Mouse (Mus musculus) hematopoietic stem cell, adult 5-6 weeks (primary cell): Measurements from ENCODE around the gene Gm21822. TPM values are rescaled to one million over a fixed set of nuclear protein-coding genes. Genes with fewer than 3 reads are reported as not detected.
"Not testable (repeated sequence)": the region's sequence is repeated elsewhere in the genome, so short reads cannot be mapped to it uniquely, and the experiment has no call there.

ENCODE experiments used
- ATAC-seq, 2 experiments: fragments of 125-278 bp in 1 of 2; replicated peaks in 1 of 2; 2 replicates each; pipeline ENCODE4 v1.8.0; 2016 to 2017; ENCODE audit warnings: inconsistent platforms in 2 of 2, mild to moderate bottlenecking in 2 of 2, moderate number of reproducible peaks in 2 of 2, low read depth in 1 of 2, moderate TSS enrichment in 1 of 2; ENCODE audit not compliant: low FRiP score in 2 of 2, poor library complexity in 2 of 2, severe bottlenecking in 2 of 2, insufficient read depth in 1 of 2, low TSS enrichment in 1 of 2
- total RNA-seq: library from RNA; stranded (forward); fragments of 172-1452, 232-1000 nt; gene quantifications from 2 replicates; pipeline ENCODE4 v1.2.3, GENCODE M21; 2017

The Gm21822 gene
- not detected in 2 replicates for total RNA-seq

DNA sequence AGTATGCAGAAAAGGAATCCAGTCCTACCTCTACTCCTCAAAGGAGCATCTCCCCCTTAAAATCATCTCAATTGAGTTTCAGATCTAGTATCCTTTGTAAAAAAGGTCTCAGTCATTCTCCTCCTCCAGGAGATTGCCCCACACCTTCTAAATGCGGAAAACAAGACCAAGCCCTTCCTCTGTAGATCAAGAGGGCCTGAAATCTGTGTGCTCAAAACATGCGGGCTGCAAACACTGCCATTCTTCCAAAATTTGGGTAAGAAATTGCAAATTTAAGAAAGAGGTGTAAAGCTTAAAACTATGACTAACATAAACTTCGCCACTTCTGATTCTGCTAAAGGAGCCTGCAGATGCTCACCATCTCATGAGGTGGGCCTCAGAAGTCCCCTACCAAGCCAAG, at the start of gene Gm21822:
Gene Gm21822 (plus strand): TSS at position 301 of the 400 bp plus-strand sequence.
- not testable (repeated sequence) for ATAC-seq
